Mouse (Mus musculus) left cerebral cortex, postnatal 14 days (tissue): ENCODE measurements around the gene Cyp26c1. TPM values are rescaled to one million over a fixed set of nuclear protein-coding genes. Genes with fewer than 3 reads are reported as not detected.

Experiments
- DNase-seq, 2 experiments: peaks; one replicate each; pipeline ENCODE4 v3.0.0; 2021 to 2022; ENCODE audit warnings: low spot score in 2 of 2, mixed read lengths in 1 of 2
- intact Hi-C: fragments of 180-260 bp; cut with DNase I; formaldehyde crosslinking; loops from one replicate; pipeline ENCODE4 v1.15.1; 2025
- total RNA-seq, 2 experiments: library from RNA; stranded (reverse); gene quantifications; 2 replicates each; pipeline ENCODE4 v1.2.3; 2021

The Cyp26c1 gene
- total RNA-seq, 2 experiments from 2014 or later = not detected

DNA sequence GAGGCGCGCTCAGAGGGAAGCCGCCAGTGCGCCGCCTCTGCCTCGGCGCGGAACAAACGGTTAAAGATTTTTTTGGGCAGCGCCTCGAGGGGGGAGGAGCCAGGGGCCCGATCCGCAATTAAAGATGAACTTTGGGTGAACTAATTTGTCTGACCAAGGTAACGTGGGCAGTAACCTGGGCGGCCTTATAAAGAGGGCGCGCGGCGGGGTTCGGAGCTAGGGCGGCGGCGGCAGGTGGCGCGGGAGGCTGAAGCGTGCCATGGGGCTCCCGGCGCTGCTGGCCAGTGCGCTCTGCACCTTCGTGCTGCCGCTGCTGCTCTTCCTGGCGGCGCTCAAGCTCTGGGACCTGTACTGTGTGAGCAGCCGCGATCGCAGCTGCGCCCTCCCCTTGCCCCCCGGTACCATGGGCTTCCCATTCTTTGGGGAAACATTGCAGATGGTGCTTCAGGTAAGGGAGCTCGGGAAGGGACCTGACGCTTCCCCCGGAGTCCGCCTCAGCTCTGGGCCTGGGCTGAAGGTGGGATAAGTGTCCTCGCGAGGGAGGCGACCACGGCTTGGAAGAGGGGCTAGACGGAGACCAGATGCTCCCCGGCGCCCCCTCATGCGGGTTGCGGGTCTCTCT is 12.4 kb downstream of the Cyp26c1 start, which contains the start of gene Cyp26a1:
TSS of gene Cyp26a1 (plus strand) at position 148 of the 622 bp plus-strand sequence.
- intact Hi-C loops = no loop called here
- no peak for DNase-seq

DNA sequence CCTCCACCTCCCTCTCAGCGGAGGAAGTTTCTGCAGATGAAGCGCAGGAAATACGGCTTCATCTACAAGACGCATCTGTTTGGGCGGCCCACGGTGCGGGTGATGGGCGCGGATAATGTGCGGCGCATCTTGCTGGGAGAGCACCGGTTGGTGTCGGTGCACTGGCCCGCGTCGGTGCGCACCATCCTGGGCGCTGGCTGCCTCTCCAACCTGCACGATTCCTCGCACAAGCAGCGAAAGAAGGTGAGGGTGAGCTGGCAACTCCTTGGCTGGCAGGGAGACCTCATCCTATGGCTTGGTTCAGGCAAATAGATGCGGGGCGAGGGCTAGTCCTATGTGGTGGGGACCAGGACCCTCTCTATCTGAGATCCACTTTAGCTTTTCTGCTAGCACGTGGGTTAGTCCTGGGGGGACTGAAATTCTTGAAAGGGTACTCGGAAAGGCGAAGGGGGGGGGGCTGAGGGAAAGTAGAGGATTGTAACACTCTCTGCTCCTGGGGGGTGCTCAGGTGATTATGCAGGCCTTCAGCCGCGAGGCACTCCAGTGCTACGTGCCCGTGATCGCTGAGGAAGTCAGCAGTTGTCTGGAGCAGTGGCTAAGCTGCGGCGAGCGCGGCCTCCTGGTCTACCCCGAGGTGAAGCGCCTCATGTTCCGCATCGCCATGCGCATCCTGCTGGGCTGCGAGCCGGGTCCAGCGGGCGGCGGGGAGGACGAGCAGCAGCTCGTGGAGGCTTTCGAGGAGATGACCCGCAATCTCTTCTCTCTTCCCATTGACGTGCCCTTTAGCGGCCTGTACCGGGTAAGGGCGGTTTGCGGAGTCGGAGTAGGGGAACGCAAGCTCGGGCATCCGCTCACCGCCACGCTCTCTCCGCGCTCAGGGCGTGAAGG is 13.1 kb downstream of the Cyp26c1 start:
- intact Hi-C loops = no loop called here
- no peak for DNase-seq

GRCm38 (mm10) chr19:37699711-37700110 is 14.3 kb downstream of the Cyp26c1 start:
- no peak for DNase-seq
- intact Hi-C loops = no loop called here

- intact Hi-C loops = no loop called here
- no peak for DNase-seq
These were observed 17.1 kb downstream of the Cyp26c1 start for GRCm38 (mm10) chr19:37702377-37703076.

DNA sequence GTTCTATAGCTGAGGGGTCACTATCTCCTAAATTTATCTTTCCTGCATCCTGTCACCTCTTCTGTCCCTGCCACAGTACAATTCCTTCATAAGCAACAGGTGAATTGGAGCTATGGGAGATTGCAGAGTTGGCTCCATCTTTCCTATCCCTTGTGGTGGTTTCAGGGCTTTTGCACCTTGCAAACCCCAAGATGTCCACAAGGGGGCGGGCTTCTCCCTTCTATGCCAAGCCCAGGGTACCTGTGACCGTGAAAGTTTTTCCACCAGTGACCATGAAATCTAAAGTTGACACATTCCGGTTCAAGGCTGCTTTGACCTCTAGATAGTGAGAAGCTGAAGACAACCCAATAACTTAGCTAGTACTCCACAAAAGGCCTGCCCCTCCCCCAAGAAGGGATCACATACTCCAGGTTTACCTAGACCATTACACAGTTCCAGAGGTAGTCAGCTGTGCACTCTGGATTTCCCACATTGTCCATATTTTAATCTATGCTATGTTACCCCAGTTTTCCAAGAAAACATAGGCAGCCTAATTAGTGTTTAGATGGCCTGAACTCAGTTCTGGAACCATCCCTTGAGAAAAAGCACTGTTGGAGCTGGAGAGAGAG is 18.6 kb downstream of the Cyp26c1 start:
- intact Hi-C loops = loop anchor here (1.0 to 2.0 kb wide), 2 partner anchors 183 to 233 kb away; no protein-coding TSS in a partner anchor
- peak; percentile 64 to 81 for DNase-seq

DNA sequence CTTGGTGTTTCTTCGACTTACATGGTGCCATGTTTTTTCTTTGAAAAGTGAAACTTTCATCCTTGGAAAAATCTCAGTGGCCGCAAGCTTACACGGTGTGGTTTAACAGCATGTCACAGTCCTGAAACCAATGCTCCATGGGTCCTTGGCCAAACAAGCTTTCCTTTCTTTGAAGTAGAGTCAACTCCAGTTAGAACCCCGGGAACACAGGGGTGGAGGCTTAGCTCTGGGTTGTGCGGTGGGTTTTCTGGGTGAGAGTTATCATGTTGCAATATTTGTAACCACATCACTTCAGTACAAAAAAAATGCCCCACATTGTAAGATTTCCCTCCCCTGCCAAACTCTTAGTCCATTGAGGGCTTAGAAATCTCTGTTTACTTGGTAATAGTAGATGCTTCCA is 20.3 kb downstream of the Cyp26c1 start:
- intact Hi-C loops = loop anchor here (2.0 kb wide), 1 partner anchor 181 kb away; no protein-coding TSS in a partner anchor
- no peak for DNase-seq

GRCm38 (mm10) chr19:37714681-37715080 is 29.3 kb downstream of the Cyp26c1 start:
- no peak for DNase-seq
- intact Hi-C loops = no loop called here

DNA sequence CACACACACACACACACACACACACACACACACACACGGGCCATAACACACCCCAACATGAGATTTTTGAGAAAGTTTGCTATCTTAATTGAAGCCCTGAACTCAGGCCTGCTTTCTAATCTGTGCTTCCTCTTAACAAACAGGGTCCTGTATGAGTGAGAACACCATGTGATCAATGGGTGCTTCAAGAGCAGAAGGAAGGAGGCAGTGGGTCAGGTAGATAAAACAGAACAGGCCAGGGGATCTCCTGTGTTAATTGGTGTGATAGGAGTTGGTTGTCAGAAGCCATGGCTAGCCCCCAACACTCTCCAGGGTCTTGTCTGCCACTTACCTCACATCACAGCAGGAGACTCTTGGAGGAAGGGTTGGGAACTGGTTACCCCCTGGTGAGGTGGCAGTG is 30.6 kb downstream of the Cyp26c1 start:
- intact Hi-C loops = no loop called here
- no peak for DNase-seq

DNA sequence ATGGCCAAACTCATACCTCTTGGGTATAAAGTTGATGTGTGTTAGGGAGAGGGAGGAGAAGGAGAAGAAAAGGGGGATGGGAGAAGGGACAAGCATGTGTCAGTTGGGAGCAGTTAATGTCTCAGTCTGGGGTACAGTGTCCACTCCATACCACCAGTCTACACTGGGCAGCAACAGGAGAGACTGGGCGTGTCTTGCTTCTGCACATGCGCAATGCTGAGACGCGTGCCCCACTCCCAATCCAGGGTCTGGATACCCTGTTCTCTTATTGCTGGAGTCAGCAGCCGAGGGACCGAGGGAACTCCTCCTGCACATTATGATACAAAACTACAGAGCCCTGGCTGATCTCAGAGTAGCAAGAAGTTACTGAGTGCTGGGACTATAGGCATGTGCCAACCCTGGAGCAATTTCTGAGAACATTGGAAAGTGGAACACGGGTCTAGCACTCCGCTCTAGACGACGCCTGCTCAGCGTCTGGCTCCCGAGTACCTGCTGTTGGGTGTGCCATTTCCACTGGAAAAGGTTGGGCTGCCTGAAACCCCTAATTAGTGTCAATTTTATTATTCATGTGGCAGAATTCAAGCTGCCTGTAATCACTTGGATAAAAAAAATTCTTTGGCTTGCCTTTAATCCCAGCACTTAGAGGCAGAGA is 31.3 kb downstream of the Cyp26c1 start:
- no peak for DNase-seq
- intact Hi-C loops = no loop called here

DNA sequence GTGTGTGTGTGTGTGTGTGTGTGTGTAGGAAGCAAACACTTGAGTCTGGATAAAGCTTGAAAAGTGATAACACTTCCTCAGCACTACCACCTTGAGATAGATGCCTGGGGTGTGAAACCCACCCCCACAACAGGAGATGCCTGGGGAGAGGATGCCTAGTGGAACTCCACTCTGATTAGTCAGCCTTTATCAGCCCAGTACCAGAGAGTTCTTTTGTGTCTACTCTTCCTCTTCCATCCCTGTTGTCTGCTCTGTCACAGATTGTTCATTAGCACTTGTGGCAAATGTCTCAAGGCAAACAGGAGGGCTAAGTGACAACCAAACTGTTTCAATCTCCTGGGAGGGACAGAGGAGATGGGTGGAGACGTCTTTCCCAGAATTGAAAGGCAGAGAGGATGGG is 33.8 kb downstream of the Cyp26c1 start:
- DNase-seq = no peak
- intact Hi-C loops = no loop called here

- intact Hi-C loops = no loop called here
These were observed 39.2 kb downstream of the Cyp26c1 start for GRCm38 (mm10) chr19:37724591-37724990.

DNA sequence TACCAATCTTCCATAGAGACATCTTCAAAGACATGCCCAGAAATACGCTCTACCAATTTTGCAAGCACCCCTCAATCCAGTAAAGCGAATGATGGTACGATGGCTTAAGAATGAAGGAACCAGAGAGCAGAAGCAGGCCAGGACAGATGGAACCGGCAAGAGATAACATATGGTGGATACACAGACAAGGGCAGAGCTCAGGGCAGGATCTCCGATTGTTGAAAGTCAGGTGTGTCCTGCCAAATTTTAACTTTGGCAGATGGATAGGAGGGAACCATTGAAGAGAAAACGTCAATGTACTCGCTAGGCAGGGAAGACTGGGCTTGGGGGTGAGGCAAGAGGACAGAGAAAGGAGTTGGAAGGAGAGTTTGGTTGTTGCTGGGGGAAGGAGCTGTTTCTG is 41.2 kb downstream of the Cyp26c1 start:
- DNase-seq = no peak
- intact Hi-C loops = no loop called here

More at GRCm38 (mm10) chr19:37724591-37724990, 39.2 kb downstream of the Cyp26c1 start:
- no peak for DNase-seq

GRCm38 (mm10) chr19:37727366-37727765 is 42.0 kb downstream of the Cyp26c1 start:
- no peak for DNase-seq
- intact Hi-C loops = no loop called here

- DNase-seq = no peak
- intact Hi-C loops = no loop called here
These were observed 50.0 kb downstream of the Cyp26c1 start for GRCm38 (mm10) chr19:37735426-37735825.

DNA sequence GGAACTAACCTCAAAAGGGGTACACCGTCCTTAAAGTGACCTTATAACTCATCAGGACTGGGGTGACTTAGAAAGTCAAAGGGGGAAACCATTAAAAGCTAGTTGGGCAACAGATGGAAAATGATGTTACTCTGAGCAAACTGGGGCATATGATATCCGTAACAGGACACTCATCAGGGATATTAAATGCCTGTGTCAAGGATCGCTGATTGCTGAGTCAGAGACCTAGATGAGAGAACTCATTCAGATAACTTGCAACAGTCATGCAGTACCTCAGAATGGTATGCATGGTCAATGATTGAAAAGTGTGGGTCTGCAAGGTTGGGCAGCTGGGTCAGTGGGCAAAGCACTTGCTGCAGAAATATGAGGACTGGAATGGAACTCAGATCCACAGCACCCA is 53.2 kb downstream of the Cyp26c1 start:
- intact Hi-C loops = no loop called here
- no peak for DNase-seq

- DNase-seq = no peak
- intact Hi-C loops = no loop called here
These were observed 54.7 kb downstream of the Cyp26c1 start for GRCm38 (mm10) chr19:37740043-37740442.
